Mouse (Mus musculus): Measurements from ENCODE around the gene Samhd1. TPM values are rescaled to one million over a fixed set of nuclear protein-coding genes. Genes with fewer than 3 reads are reported as not detected.

The Samhd1 gene
- polyA plus RNA-seq, 1 experiment from 2014 or later: 37.0 TPM

GRCm38 (mm10) chr2:157130813-157131514 is 4.1 kb downstream of the Samhd1 start:
- Histone ChIP-seq H3K27me3 (ENCODE audit: insufficient read depth, low read length) (no peaks in the 10 kb centered on the region), H3K4me1 (ENCODE audit: insufficient read depth) (no peaks in the 10 kb centered on the region), H3K27ac (ENCODE audit: low read depth) (no peak overlapping the region), H3K4me2 (peak overlapping the region; percentile 23; the same call in 1 of the 2 replicates), H3K9ac (no peak overlapping the region), H3K9me3 (ENCODE audit: low read depth, low read length) (no peaks in the 10 kb centered on the region), H3K4me3 (ENCODE audit: low read depth, low read length) (no peak overlapping the region), H3K36me3 (ENCODE audit: insufficient read depth) (peaks cover 17% of the 10 kb centered on the region)
- no peak for TF ChIP-seq CTCF (IDR thresholded peaks at IDR 0.05; ENCODE audit: low read depth)
- DNase-seq (peak; percentile 60), ATAC-seq (ENCODE audit: insufficient read depth) (no peak)
- WGBS: 75% methylated on average over 8 of the region's 8 CpGs

DNA sequence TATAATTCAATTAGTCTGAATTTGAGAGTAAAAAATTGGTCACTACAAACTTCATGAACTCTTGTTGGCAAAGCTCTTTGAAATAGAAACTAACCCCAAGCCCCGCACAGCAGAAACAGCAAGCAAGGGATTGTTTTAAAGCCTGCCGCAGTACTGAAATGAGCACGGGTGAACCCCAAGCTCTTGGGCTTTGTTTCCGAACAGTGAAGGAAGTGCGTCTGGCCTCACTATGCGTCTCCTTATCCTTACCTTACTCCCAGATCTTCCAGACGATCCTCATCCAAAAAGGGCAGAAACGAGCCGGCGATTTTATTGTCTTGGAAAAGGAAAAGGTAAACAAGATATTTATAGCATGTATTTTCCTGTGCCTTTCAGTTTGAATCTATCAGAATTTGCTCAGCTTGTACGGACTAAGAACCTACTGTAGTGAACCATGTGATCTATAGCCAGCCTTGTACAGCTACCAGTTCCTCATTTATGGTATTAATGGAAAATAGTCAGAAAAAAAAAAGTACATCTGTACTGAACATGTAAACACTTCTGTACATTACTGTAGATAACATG is 5.4 kb downstream of the Samhd1 start:
- 73% methylated on average over 11 of the region's 11 CpGs for WGBS
- no peaks in the 10 kb centered on the region for H3K27me3 ChIP-seq (ENCODE audit: insufficient read depth, low read length)
- no peak for DNase-seq

GRCm38 (mm10) chr2:157129096-157129495 is 6.0 kb downstream of the Samhd1 start:
- Histone ChIP-seq H3K36me3 (ENCODE audit: insufficient read depth) (peaks cover 25% of the 10 kb centered on the region), H3K4me3 (ENCODE audit: low read depth, low read length) (no peak overlapping the region), H3K4me1 (ENCODE audit: insufficient read depth) (no peaks in the 10 kb centered on the region), H3K9ac (no peak overlapping the region), H3K9me3 (ENCODE audit: low read depth, low read length) (no peaks in the 10 kb centered on the region), H3K27me3 (ENCODE audit: insufficient read depth, low read length) (no peaks in the 10 kb centered on the region), H3K4me2 (no peak overlapping the region), H3K27ac (ENCODE audit: low read depth) (no peak overlapping the region)
- TF ChIP-seq CTCF (IDR thresholded peaks at IDR 0.05; ENCODE audit: low read depth): no peak
- DNase-seq: no peak
- ATAC-seq (ENCODE audit: insufficient read depth): no peak
- WGBS: 79% methylated on average over 4 of the region's 4 CpGs

More for the DNA sequence above, 5.4 kb downstream of the Samhd1 start:
- no peak overlapping the region for H3K27ac ChIP-seq (ENCODE audit: low read depth)
- no peak overlapping the region for H3K4me2 ChIP-seq
- no peak for ATAC-seq (ENCODE audit: insufficient read depth)
- H3K36me3 ChIP-seq (ENCODE audit: insufficient read depth): peaks cover 25% of the 10 kb centered on the region
- H3K4me1 ChIP-seq (ENCODE audit: insufficient read depth): no peaks in the 10 kb centered on the region
- no peak overlapping the region for H3K9ac ChIP-seq
- H3K4me3 ChIP-seq (ENCODE audit: low read depth, low read length): no peak overlapping the region
- no peak for TF ChIP-seq CTCF (IDR thresholded peaks at IDR 0.05; ENCODE audit: low read depth)
- H3K9me3 ChIP-seq (ENCODE audit: low read depth, low read length): no peaks in the 10 kb centered on the region

- Histone ChIP-seq H3K9ac (no peak overlapping the region), H3K9me3 (ENCODE audit: low read depth, low read length) (no peaks in the 10 kb centered on the region), H3K4me1 (ENCODE audit: insufficient read depth) (no peaks in the 10 kb centered on the region), H3K27ac (ENCODE audit: low read depth) (no peak overlapping the region), H3K4me2 (no peak overlapping the region), H3K27me3 (ENCODE audit: insufficient read depth, low read length) (no peaks in the 10 kb centered on the region), H3K36me3 (ENCODE audit: insufficient read depth) (peaks cover 28% of the 10 kb centered on the region), H3K4me3 (ENCODE audit: low read depth, low read length) (no peak overlapping the region)
- WGBS: 47% methylated on average over 4 of the region's 4 CpGs
- TF ChIP-seq CTCF (IDR thresholded peaks at IDR 0.05; ENCODE audit: low read depth): peak; percentile 32
- ATAC-seq (ENCODE audit: insufficient read depth) (no peak), DNase-seq (peak; percentile 46)
Observed at GRCm38 (mm10) chr2:157128072-157128471, 7.0 kb downstream of the Samhd1 start.

DNA sequence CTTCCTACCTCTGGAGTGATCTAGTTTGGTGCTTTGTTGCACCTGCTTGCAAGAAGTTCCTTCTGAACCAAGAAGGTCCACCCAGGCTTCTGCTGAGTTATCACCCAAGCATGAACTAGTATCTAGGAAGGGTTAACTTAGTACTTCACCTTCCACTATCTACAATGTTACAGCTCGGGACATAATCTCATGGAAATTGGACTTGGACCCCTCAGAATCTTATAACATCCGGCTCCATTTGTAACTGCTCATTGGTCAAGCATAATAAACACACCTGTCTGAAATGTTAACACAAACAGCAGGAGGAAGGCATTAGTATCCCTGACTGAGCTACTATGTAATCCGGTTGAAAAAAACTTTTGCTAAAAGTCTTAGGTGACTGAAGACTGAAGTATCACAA is 7.7 kb downstream of the Samhd1 start:
- H3K4me3 ChIP-seq (ENCODE audit: low read depth, low read length): no peak overlapping the region
- H3K9me3 ChIP-seq (ENCODE audit: low read depth, low read length): no peaks in the 10 kb centered on the region
- 58% methylated on average over 3 of the region's 3 CpGs for WGBS
- H3K4me1 ChIP-seq (ENCODE audit: insufficient read depth): no peaks in the 10 kb centered on the region
- no peak for TF ChIP-seq CTCF (IDR thresholded peaks at IDR 0.05; ENCODE audit: low read depth)
- H3K4me2 ChIP-seq: no peak overlapping the region
- H3K27me3 ChIP-seq (ENCODE audit: insufficient read depth, low read length): no peaks in the 10 kb centered on the region
- H3K36me3 ChIP-seq (ENCODE audit: insufficient read depth): peaks cover 32% of the 10 kb centered on the region
- no peak for ATAC-seq (ENCODE audit: insufficient read depth)
- no peak for DNase-seq
- H3K9ac ChIP-seq: no peak overlapping the region
- no peak overlapping the region for H3K27ac ChIP-seq (ENCODE audit: low read depth)

DNA sequence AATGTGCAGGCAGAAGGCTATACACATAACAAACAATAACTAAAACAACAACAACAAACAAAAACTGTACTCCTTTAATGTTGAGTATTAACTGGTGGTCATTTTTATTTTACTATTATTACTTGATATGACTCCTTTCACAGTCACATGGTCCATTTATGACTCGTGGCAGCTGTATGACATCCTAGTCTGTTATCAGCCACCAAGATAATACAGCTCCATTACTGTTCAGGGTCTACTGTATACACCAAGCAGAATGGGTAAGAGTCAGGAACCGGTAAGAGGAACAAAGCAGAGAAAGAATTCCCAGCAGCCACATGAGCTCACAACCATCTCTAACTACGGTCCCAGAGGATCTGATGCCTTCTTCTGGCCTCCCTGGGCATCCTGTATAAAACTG is 9.8 kb downstream of the Samhd1 start:
- Histone ChIP-seq H3K27ac (ENCODE audit: low read depth) (no peak overlapping the region), H3K4me2 (no peak overlapping the region), H3K4me3 (ENCODE audit: low read depth, low read length) (no peak overlapping the region), H3K27me3 (ENCODE audit: insufficient read depth, low read length) (no peaks in the 10 kb centered on the region), H3K36me3 (ENCODE audit: insufficient read depth) (peaks cover 50% of the 10 kb centered on the region), H3K4me1 (ENCODE audit: insufficient read depth) (no peaks in the 10 kb centered on the region), H3K9ac (no peak overlapping the region), H3K9me3 (ENCODE audit: low read depth, low read length) (no peaks in the 10 kb centered on the region)
- no peak for DNase-seq
- no peak for TF ChIP-seq CTCF (IDR thresholded peaks at IDR 0.05; ENCODE audit: low read depth)
- no peak for ATAC-seq (ENCODE audit: insufficient read depth)
- WGBS: 81% methylated on average over 3 of the region's 3 CpGs

GRCm38 (mm10) chr2:157121766-157122165 is 13.3 kb downstream of the Samhd1 start:
- WGBS: 87% methylated on average over 8 of the region's 8 CpGs
- Histone ChIP-seq H3K9ac (no peak overlapping the region), H3K4me3 (ENCODE audit: low read depth, low read length) (no peak overlapping the region), H3K27me3 (ENCODE audit: insufficient read depth, low read length) (no peaks in the 10 kb centered on the region), H3K27ac (ENCODE audit: low read depth) (no peak overlapping the region), H3K4me2 (no peak overlapping the region), H3K4me1 (ENCODE audit: insufficient read depth) (no peaks in the 10 kb centered on the region), H3K36me3 (ENCODE audit: insufficient read depth) (peaks cover 50% of the 10 kb centered on the region), H3K9me3 (ENCODE audit: low read depth, low read length) (no peaks in the 10 kb centered on the region)
- DNase-seq (no peak), ATAC-seq (ENCODE audit: insufficient read depth) (no peak)
- TF ChIP-seq CTCF (IDR thresholded peaks at IDR 0.05; ENCODE audit: low read depth): no peak

Measured in lung, embryonic 14.5 days (tissue).